Mouse (Mus musculus) forebrain, embryonic 16.5 days (tissue): ENCODE results near the gene Mrtfb. TPM values are rescaled to one million over a fixed set of nuclear protein-coding genes. Genes with fewer than 3 reads are reported as not detected.

Experiments
- ATAC-seq: fragments of 200-750 bp; cut with Nextera tagmentation; 2 replicates; pipeline ENCODE4 v1.8.0; 2017; ENCODE audit warnings: mild to moderate bottlenecking, moderate library complexity
- H3K27ac ChIP-seq: fragments of 300-500 bp; sonication (generic); 2 replicates; pipeline ENCODE4 v1.5.1; 2014; ENCODE audit warnings: low read length, control low read depth
- H3K27me3 ChIP-seq: fragments of 300-500 bp; sonication (generic); replicated peaks from 2 replicates; pipeline ENCODE4 v1.6.1; 2014; ENCODE audit warnings: low read length; ENCODE audit not compliant: control insufficient read depth, insufficient read depth
- H3K36me3 ChIP-seq: fragments of 300-500 bp; sonication (generic); 2 replicates; pipeline ENCODE4 v1.6.1; 2014; ENCODE audit not compliant: control insufficient read depth, insufficient read depth
- H3K4me1 ChIP-seq: fragments of 300-500 bp; sonication (generic); replicated peaks from 2 replicates; pipeline ENCODE4 v1.6.1; 2014; ENCODE audit warnings: low read length; ENCODE audit not compliant: control insufficient read depth, insufficient read depth
- H3K4me2 ChIP-seq: fragments of 300-500 bp; sonication (generic); 2 replicates; pipeline ENCODE4 v1.6.1; 2014; ENCODE audit warnings: mild to moderate bottlenecking, low read length, control low read depth
- H3K4me3 ChIP-seq: fragments of 300-500 bp; sonication (generic); replicated peaks from 2 replicates; pipeline ENCODE4 v1.5.1; 2014; ENCODE audit warnings: mild to moderate bottlenecking, low read length, control low read depth
- H3K9ac ChIP-seq: fragments of 300-500 bp; sonication (generic); replicated peaks from 2 replicates; pipeline ENCODE4 v1.6.1; 2014; ENCODE audit warnings: low read depth, low read length, control low read depth
- H3K9me3 ChIP-seq: fragments of 300-500 bp; sonication (generic); 2 replicates; pipeline ENCODE4 v1.6.1; 2016; ENCODE audit warnings: low read length; ENCODE audit not compliant: control insufficient read depth
- WGBS: fragments of 180-500 bp; shearing (Covaris S2); extraction: QIAGEN DNeasy Blood & Tissue Kit; methylation state at CpG from one replicate; pipeline ENCODE4 v1.1.7; 2014; 5-methylcytosine and 5-hydroxymethylcytosine counted together
- polyA plus RNA-seq: library from polyadenylated mRNA; unstranded; fragments of >200 nt; fragmentation: Nextera tagmentation; extraction: Ambion mirVana; gene quantifications from 2 replicates; pipeline ENCODE4 v1.2.1, GENCODE M21; 2015

The Mrtfb gene
- polyA plus RNA-seq, 1 experiment from 2014 or later = 16.4 TPM

GRCm38 (mm10) chr16:13310096-13310683 is 53.9 kb downstream of the Mrtfb start:
- Histone ChIP-seq H3K9ac (no peak overlapping the region), H3K36me3 (no peaks in the 10 kb centered on the region), H3K4me1 (no peaks in the 10 kb centered on the region), H3K4me2 (no peak overlapping the region), H3K27me3 (no peaks in the 10 kb centered on the region), H3K4me3 (no peak overlapping the region), H3K27ac (no peak overlapping the region), H3K9me3 (no peaks in the 10 kb centered on the region)
- WGBS = 76% methylated on average over 1 of the region's 1 CpGs
- no peak for ATAC-seq

GRCm38 (mm10) chr16:13311374-13311773 is 55.1 kb downstream of the Mrtfb start:
- Histone ChIP-seq H3K4me3 (no peak overlapping the region), H3K36me3 (no peaks in the 10 kb centered on the region), H3K27me3 (no peaks in the 10 kb centered on the region), H3K9ac (no peak overlapping the region), H3K9me3 (no peaks in the 10 kb centered on the region), H3K4me2 (no peak overlapping the region), H3K27ac (no peak overlapping the region), H3K4me1 (no peaks in the 10 kb centered on the region)
- no peak for ATAC-seq
- 97% methylated on average over 1 of the region's 1 CpGs for WGBS

DNA sequence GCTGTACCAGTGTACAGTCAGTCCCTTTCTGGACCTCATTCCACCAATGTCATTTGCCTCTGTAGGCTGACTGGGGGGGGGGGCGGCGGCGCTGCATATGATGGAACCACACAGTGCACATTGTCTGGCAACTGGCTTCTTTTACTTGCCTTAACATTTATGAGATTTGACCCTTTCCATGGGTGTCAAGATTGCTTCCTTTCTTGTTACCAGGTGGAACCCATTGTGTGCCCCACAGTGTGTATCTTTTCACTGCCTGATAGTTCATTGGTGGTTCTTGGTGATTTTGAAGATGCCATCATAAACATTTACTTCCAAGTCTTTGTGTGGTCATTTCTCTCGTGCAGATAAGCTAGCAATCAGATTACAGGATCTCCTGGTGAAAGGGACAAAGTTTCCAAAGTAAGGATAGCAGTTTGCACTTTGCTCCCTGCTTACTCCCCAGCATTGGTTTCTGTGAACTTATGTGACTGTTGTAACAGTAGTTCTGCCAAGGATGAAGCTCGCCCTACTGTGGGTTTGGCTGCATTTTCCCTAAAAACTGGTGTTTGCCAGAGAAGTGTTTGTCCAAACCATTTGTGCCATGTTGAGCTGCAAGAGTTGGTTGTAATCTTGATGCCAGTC is 56.9 kb downstream of the Mrtfb start:
- Histone ChIP-seq H3K27me3 (no peaks in the 10 kb centered on the region), H3K4me2 (no peak overlapping the region), H3K9ac (no peak overlapping the region), H3K27ac (no peak overlapping the region), H3K4me1 (no peaks in the 10 kb centered on the region), H3K36me3 (no peaks in the 10 kb centered on the region), H3K4me3 (no peak overlapping the region), H3K9me3 (no peaks in the 10 kb centered on the region)
- WGBS = 89% methylated on average over 5 of the region's 5 CpGs
- no peak for ATAC-seq

DNA sequence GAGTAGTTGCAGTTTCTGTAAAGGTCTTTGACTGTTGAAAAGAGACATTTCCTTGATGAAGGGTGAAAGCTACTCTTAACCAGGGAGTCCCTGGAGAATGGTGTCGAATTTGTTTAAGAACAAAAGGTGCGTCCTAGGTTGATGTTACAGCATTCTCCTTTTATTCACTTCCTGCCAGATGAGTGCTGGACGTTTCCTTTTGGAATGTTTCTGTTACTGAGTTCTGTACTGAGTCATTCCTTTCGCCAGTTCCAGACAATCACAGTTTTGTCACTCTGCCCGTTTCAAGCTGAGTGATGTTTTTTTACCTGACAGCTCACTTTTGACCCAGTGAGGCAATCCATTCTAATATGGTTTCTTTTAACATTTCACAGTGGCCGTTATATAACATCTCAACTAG is 67.5 kb downstream of the Mrtfb start:
- no peak overlapping the region for H3K27ac ChIP-seq
- H3K9ac ChIP-seq = no peak overlapping the region
- no peak for ATAC-seq
- H3K36me3 ChIP-seq = no peaks in the 10 kb centered on the region
- no peak overlapping the region for H3K4me3 ChIP-seq
- H3K9me3 ChIP-seq = no peaks in the 10 kb centered on the region
- H3K4me1 ChIP-seq = no peaks in the 10 kb centered on the region
- no peak overlapping the region for H3K4me2 ChIP-seq
- WGBS = 31% methylated on average over 6 of the region's 6 CpGs
- H3K27me3 ChIP-seq = no peaks in the 10 kb centered on the region

DNA sequence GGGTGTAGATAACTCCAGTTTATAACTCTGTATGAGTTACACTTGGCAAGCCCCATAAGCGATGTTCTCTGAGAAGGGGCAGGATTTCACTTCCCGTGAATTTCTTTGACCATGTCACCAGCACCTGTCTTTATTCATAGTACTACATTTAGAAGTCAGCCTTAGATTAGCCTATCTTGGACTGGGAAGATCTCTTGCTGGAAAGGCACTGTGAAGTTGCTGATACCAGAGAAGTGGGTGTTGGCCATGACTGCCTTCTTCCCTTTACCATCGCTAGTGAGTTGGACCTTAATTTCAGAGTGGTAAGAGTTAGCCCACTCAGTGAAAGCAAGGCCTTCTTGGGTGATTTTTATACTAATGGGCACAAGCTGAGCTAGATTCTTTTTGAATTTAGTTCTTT is 70.3 kb downstream of the Mrtfb start:
- ATAC-seq = no peak
- H3K4me1 ChIP-seq = 0 out of 2 replicates have a peak, but pooled peaks cover 3% of the 10 kb centered on the region
- no peaks in the 10 kb centered on the region for H3K9me3 ChIP-seq
- H3K4me2 ChIP-seq = no peak overlapping the region
- H3K4me3 ChIP-seq = no peak overlapping the region
- no peak overlapping the region for H3K9ac ChIP-seq
- H3K36me3 ChIP-seq = no peaks in the 10 kb centered on the region
- no peak overlapping the region for H3K27ac ChIP-seq
- no peaks in the 10 kb centered on the region for H3K27me3 ChIP-seq
- WGBS = 93% methylated on average over 3 of the region's 3 CpGs

- 89% methylated on average over 4 of the region's 4 CpGs for WGBS
- no peak for ATAC-seq
- Histone ChIP-seq H3K9ac (no peak overlapping the region), H3K4me3 (no peak overlapping the region), H3K27ac (no peak overlapping the region), H3K9me3 (no peaks in the 10 kb centered on the region), H3K36me3 (no peaks in the 10 kb centered on the region), H3K27me3 (no peaks in the 10 kb centered on the region), H3K4me1 (0 out of 2 replicates have a peak, but pooled peaks cover 3% of the 10 kb centered on the region), H3K4me2 (no peak overlapping the region)
Observed at GRCm38 (mm10) chr16:13328646-13329045, 72.4 kb downstream of the Mrtfb start.

GRCm38 (mm10) chr16:13329640-13330039 is 73.4 kb downstream of the Mrtfb start:
- no peak overlapping the region for H3K27ac ChIP-seq
- no peaks in the 10 kb centered on the region for H3K27me3 ChIP-seq
- H3K4me1 ChIP-seq = 0 out of 2 replicates have a peak, but pooled peaks cover 3% of the 10 kb centered on the region
- H3K9ac ChIP-seq = no peak overlapping the region
- no peak overlapping the region for H3K4me2 ChIP-seq
- no peaks in the 10 kb centered on the region for H3K9me3 ChIP-seq
- WGBS = 66% methylated on average over 3 of the region's 3 CpGs
- H3K4me3 ChIP-seq = no peak overlapping the region
- H3K36me3 ChIP-seq = no peaks in the 10 kb centered on the region
- no peak for ATAC-seq

GRCm38 (mm10) chr16:13330221-13330659 is 74.0 kb downstream of the Mrtfb start:
- no peak for ATAC-seq
- Histone ChIP-seq H3K9me3 (no peaks in the 10 kb centered on the region), H3K27ac (no peak overlapping the region), H3K9ac (no peak overlapping the region), H3K4me2 (no peak overlapping the region), H3K27me3 (no peaks in the 10 kb centered on the region), H3K4me1 (0 out of 2 replicates have a peak, but pooled peaks cover 3% of the 10 kb centered on the region), H3K36me3 (no peaks in the 10 kb centered on the region), H3K4me3 (no peak overlapping the region)
- 37% methylated on average over 6 of the region's 6 CpGs for WGBS

DNA sequence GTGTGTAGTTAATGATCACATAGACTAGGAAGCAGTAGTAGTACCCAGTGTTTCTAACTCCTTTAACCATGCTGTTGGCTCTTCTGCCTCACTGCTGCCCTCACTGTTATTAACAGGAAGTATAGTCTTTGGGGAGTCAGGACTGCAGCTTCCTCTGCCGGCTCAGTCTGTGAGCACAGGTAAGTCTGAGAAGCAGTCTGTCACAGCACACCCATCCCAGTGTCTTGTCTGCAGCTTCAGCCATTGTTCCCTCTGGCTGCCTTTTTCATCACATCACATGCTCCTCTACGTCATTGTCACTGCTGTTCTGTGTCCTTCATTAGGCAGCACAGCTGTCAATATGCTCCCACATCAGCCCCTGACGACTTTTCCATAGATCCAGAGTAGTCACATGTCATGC is 75.6 kb downstream of the Mrtfb start:
- Histone ChIP-seq H3K27me3 (no peaks in the 10 kb centered on the region), H3K4me2 (no peak overlapping the region), H3K27ac (no peak overlapping the region), H3K4me3 (no peak overlapping the region), H3K36me3 (no peaks in the 10 kb centered on the region), H3K4me1 (0 out of 2 replicates have a peak, but pooled peaks cover 3% of the 10 kb centered on the region), H3K9ac (no peak overlapping the region), H3K9me3 (no peaks in the 10 kb centered on the region)
- peak; percentile 66 for ATAC-seq
- whole genome bisulfite sequencing = 56% methylated on average over 3 of the region's 3 CpGs
